Mouse (Mus musculus): ENCODE measurements around the gene H2afx. TPM values are rescaled to one million over a fixed set of nuclear protein-coding genes. Genes with fewer than 3 reads are reported as not detected.
"Not testable (repeated sequence)": the region's sequence is repeated elsewhere in the genome, so short reads cannot be mapped to it uniquely, and the experiment has no call there.

The H2afx gene
- total and polyA plus RNA-seq, 2 experiments from 2014 or later = 123 to 272 TPM

DNA sequence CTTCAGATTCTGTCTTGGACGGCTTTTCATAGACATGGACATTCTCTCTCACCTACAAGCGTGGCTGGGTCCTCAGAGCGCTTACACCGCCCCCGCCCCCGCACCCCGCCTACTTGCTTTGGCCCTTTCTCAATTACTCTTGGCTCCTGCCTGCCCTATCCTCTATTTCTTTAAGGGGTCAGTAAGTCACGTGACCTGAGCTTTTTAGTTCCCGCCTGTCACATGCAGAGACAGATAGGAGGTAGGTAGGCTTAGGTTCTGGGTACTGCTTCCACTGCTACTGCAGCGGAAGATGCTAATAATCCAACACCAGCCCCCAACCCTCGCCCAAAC lies 45.6 kb upstream of the H2afx start:
- no peaks in the 10 kb centered on the region for H3K9me3 ChIP-seq (ENCODE audit: low read length)
- H3K4me1 ChIP-seq (ENCODE audit: insufficient read depth, low read length) = peaks cover 18% of the 10 kb centered on the region; the same call in 1 of the 2 replicates
- H3K36me3 ChIP-seq (ENCODE audit: insufficient read depth, low read length) = peaks cover 12% of the 10 kb centered on the region
- peak overlapping the region; percentile 91 for H3K4me2 ChIP-seq (ENCODE audit: low read depth, low read length)
- H3K9ac ChIP-seq (replicated peaks; ENCODE audit: low read length) = peak overlapping the region; percentile 93
- peak; percentile 38 for DNase-seq (ENCODE audit: low spot score)
- WGBS = 3% methylated on average over 11 of the region's 11 CpGs
- ATAC-seq = no peak
- no peaks in the 10 kb centered on the region for H3K27me3 ChIP-seq (ENCODE audit: insufficient read depth, low read length)
- TF ChIP-seq CTCF (IDR thresholded peaks at IDR 0.05; ENCODE audit: low read depth) = no peak
- H3K27ac ChIP-seq = peak overlapping the region; percentile 85; the same call in 1 of the 2 replicates
- H3K4me3 ChIP-seq (ENCODE audit: low read length) = peak overlapping the region; percentile 89

DNA sequence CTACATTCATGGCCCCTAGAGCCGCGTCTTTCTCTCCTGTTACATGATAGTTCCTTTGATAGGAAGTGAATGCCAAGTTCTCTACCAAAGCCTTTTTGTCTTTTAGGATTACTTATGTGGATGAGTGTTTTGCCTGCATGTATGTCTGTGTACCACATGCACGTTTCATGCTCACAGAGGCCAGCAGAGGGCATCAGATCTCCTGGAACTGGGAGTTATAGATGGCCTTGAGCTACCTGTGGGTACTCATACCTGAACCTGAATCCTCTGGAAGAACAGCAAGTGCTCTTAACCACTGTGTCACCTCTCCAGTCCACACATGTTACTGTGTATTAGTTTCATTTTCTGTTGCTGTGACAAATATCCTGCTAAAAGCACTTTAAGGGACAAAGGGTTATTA lies 42.0 kb upstream of the H2afx start:
- Histone ChIP-seq H3K9ac (replicated peaks; ENCODE audit: low read length) (no peak overlapping the region), H3K27me3 (ENCODE audit: insufficient read depth, low read length) (no peaks in the 10 kb centered on the region), H3K27ac (no peak overlapping the region), H3K4me3 (ENCODE audit: low read length) (no peak overlapping the region), H3K36me3 (ENCODE audit: insufficient read depth, low read length) (peaks cover 39% of the 10 kb centered on the region), H3K4me2 (ENCODE audit: low read depth, low read length) (no peak overlapping the region), H3K4me1 (ENCODE audit: insufficient read depth, low read length) (0 out of 2 replicates have a peak, but pooled peaks cover 9% of the 10 kb centered on the region), H3K9me3 (ENCODE audit: low read length) (no peaks in the 10 kb centered on the region)
- ATAC-seq (no peak), DNase-seq (ENCODE audit: low spot score) (peak; percentile 64)
- 71% methylated on average over 3 of the region's 3 CpGs for WGBS
- peak; percentile 75 for TF ChIP-seq CTCF (IDR thresholded peaks at IDR 0.05; ENCODE audit: low read depth)

GRCm38 (mm10) chr9:44300001-44300400 lies 34.5 kb upstream of the H2afx start:
- ATAC-seq; DNase-seq (ENCODE audit: low spot score); H3K4me2 ChIP-seq (ENCODE audit: low read depth, low read length): not testable (repeated sequence)

GRCm38 (mm10) chr9:44305466-44306079 lies 28.9 kb upstream of the H2afx start, which contains the start of gene Hinfp:
Gene Hinfp (minus strand): TSS chr9:44305671.
- Histone ChIP-seq H3K36me3 (ENCODE audit: insufficient read depth, low read length) (peaks cover 18% of the 10 kb centered on the region), H3K4me1 (ENCODE audit: insufficient read depth, low read length) (0 out of 2 replicates have a peak, but pooled peaks cover 5% of the 10 kb centered on the region), H3K4me2 (ENCODE audit: low read depth, low read length) (peak within 1 kb of the TSS; percentile 72), H3K9me3 (ENCODE audit: low read length) (no peaks in the 10 kb centered on the region), H3K4me3 (ENCODE audit: low read length) (peak within 1 kb of the TSS; percentile 64), H3K9ac (replicated peaks; ENCODE audit: low read length) (peak within 1 kb of the TSS; percentile 88), H3K27ac (peak within 1 kb of the TSS; percentile 73), H3K27me3 (ENCODE audit: insufficient read depth, low read length) (no peaks in the 10 kb centered on the region)
- TF ChIP-seq CTCF (IDR thresholded peaks at IDR 0.05; ENCODE audit: low read depth) = no peak
- ATAC-seq = peak; percentile 99
- peak; percentile 100 for DNase-seq (ENCODE audit: low spot score)
- WGBS = 1% methylated on average over 54 of the region's 54 CpGs

More at GRCm38 (mm10) chr9:44300001-44300400, 34.5 kb upstream of the H2afx start:
- not testable (repeated sequence) for H3K27me3 ChIP-seq (ENCODE audit: insufficient read depth, low read length); H3K4me3 ChIP-seq (ENCODE audit: low read length); H3K9ac ChIP-seq (replicated peaks; ENCODE audit: low read length); H3K9me3 ChIP-seq (ENCODE audit: low read length); H3K4me1 ChIP-seq (ENCODE audit: insufficient read depth, low read length); H3K27ac ChIP-seq
- 95% methylated on average over 3 of the region's 3 CpGs for WGBS
- H3K36me3 ChIP-seq (ENCODE audit: insufficient read depth, low read length) = peaks cover 62% of the 10 kb centered on the region

DNA sequence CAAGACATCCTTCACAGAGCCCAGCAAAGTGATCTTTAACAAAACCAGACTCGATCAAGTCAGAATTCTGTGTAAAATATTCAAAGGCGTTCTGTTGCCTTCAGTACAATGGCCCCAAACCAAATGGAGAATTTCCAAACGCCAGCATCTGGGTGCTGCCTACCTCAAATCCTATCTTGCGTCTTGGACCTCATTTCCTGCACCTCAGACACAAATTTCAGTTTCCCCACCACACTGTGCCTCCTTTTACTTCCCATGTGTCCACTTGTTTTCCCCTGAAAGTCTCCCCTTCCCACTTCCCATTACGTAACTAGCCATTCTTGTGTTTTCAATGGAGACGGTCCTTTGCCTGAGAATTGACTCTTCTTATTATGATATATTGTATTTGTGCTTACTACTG lies 28.0 kb upstream of the H2afx start:
- 0 out of 2 replicates have a peak, but pooled peaks cover 5% of the 10 kb centered on the region for H3K4me1 ChIP-seq (ENCODE audit: insufficient read depth, low read length)
- no peak overlapping the region for H3K27ac ChIP-seq
- ATAC-seq = no peak
- no peak overlapping the region for H3K9ac ChIP-seq (replicated peaks; ENCODE audit: low read length)
- no peaks in the 10 kb centered on the region for H3K9me3 ChIP-seq (ENCODE audit: low read length)
- H3K4me3 ChIP-seq (ENCODE audit: low read length) = no peak overlapping the region
- H3K36me3 ChIP-seq (ENCODE audit: insufficient read depth, low read length) = peaks cover 13% of the 10 kb centered on the region
- no peaks in the 10 kb centered on the region for H3K27me3 ChIP-seq (ENCODE audit: insufficient read depth, low read length)
- WGBS = 86% methylated on average over 6 of the region's 6 CpGs
- no peak for TF ChIP-seq CTCF (IDR thresholded peaks at IDR 0.05; ENCODE audit: low read depth)
- no peak overlapping the region for H3K4me2 ChIP-seq (ENCODE audit: low read depth, low read length)
- DNase-seq (ENCODE audit: low spot score) = no peak

- no peak for TF ChIP-seq CTCF (IDR thresholded peaks at IDR 0.05; ENCODE audit: low read depth)
- Histone ChIP-seq H3K36me3 (ENCODE audit: insufficient read depth, low read length) (peaks cover 9% of the 10 kb centered on the region), H3K27ac (no peak overlapping the region), H3K4me1 (ENCODE audit: insufficient read depth, low read length) (0 out of 2 replicates have a peak, but pooled peaks cover 5% of the 10 kb centered on the region), H3K27me3 (ENCODE audit: insufficient read depth, low read length) (no peaks in the 10 kb centered on the region), H3K4me3 (ENCODE audit: low read length) (no peak overlapping the region), H3K4me2 (ENCODE audit: low read depth, low read length) (no peak overlapping the region), H3K9me3 (ENCODE audit: low read length) (no peaks in the 10 kb centered on the region), H3K9ac (replicated peaks; ENCODE audit: low read length) (no peak overlapping the region)
- WGBS = 82% methylated on average over 2 of the region's 2 CpGs
- DNase-seq (ENCODE audit: low spot score) (no peak), ATAC-seq (no peak)
Measured at GRCm38 (mm10) chr9:44307248-44307647, 27.2 kb upstream of the H2afx start.

- H3K4me2 ChIP-seq (ENCODE audit: low read depth, low read length) = no peak overlapping the region
- H3K9ac ChIP-seq (replicated peaks; ENCODE audit: low read length) = no peak overlapping the region
- H3K27ac ChIP-seq = no peak overlapping the region
- 0 out of 2 replicates have a peak, but pooled peaks cover 1% of the 10 kb centered on the region for H3K4me1 ChIP-seq (ENCODE audit: insufficient read depth, low read length)
- H3K36me3 ChIP-seq (ENCODE audit: insufficient read depth, low read length) = peaks cover 15% of the 10 kb centered on the region
- no peak overlapping the region for H3K4me3 ChIP-seq (ENCODE audit: low read length)
- DNase-seq (ENCODE audit: low spot score) = no peak
- H3K9me3 ChIP-seq (ENCODE audit: low read length) = no peaks in the 10 kb centered on the region
- ATAC-seq = no peak
- 69% methylated on average over 3 of the region's 3 CpGs for WGBS
- H3K27me3 ChIP-seq (ENCODE audit: insufficient read depth, low read length) = no peaks in the 10 kb centered on the region
- TF ChIP-seq CTCF (IDR thresholded peaks at IDR 0.05; ENCODE audit: low read depth) = no peak
Measured at GRCm38 (mm10) chr9:44309756-44310155, 24.7 kb upstream of the H2afx start.
